Mouse (Mus musculus) stomach, postnatal 0 days (tissue): ENCODE results near the gene Hspg2.

Experiments
- CTCF ChIP-seq: IDR thresholded peaks from 2 replicates; pipeline ENCODE4 v1.5.1; 2016; ENCODE audit warnings: antibody characterized with exemption, low read depth, mild to moderate bottlenecking, moderate library complexity
- EP300 ChIP-seq: optimal IDR thresholded peaks from 2 replicates; pipeline ENCODE3; 2016; ENCODE audit warnings: antibody characterized with exemption

DNA sequence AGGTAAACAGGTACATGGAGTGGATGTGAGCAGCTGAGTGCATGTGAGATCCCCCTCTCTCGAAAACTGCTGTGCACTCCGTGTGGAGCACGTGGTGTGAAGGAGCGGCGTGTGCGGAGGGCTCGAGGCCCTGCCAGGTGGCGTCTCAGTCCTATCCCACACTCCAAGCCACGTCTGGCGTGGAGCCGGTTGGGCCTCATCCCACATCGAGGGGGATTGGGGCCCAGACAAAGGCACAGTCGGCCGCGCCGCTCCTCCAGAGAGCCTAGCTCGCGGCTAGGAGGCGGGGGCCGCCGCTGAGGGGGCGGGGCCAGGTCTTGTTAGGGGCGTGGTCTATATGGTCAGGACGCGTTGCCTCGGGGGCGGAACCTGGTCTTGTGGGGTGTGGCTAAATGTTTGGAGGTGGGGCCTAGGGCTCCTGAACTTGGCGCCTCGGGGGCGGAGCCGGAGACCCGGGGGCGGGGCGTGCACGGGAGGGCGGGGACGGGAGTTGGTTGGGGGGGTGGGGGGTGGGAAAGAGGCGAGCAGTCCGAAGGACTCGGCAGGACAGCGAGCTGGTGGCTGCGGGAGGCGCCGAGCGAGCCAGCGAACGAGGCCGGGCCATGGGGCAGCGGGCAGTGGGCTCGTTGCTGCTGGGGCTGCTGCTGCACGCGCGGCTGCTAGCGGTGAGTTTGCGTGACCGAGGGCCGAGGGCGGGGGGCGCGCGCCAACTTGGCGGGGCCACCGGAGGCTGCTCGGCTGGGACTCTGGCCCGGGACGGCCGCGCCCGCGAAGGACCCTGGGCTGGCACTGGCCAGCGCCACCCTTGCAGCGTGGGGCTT is at the start of gene Hspg2:
- TF ChIP-seq EP300 = no peak
- peak; percentile 37 for TF ChIP-seq CTCF
